Mouse (Mus musculus) neural tube, embryonic 12.5 days (tissue): ENCODE measurements around the gene Susd6. TPM values are rescaled to one million over a fixed set of nuclear protein-coding genes. Genes with fewer than 3 reads are reported as not detected.
A peak's percentile ranks its signal among the peaks of the same experiment; 100 is the strongest.

Experiments used
- ATAC-seq: fragments of 200-750 bp; cut with Nextera tagmentation; 2 replicates; pipeline ENCODE4 v1.8.0; 2017; ENCODE audit warnings: low read depth, mild to moderate bottlenecking, moderate TSS enrichment, moderate library complexity; ENCODE audit not compliant: low FRiP score
- H3K27ac ChIP-seq: fragments of 300-500 bp; sonication (generic); 2 replicates; pipeline ENCODE4 v1.5.1; 2016
- H3K27me3 ChIP-seq: fragments of 300-500 bp; sonication (generic); replicated peaks from 2 replicates; pipeline ENCODE4 v1.6.1; 2016; ENCODE audit warnings: mild to moderate bottlenecking
- H3K36me3 ChIP-seq: fragments of 300-500 bp; sonication (generic); 2 replicates; pipeline ENCODE4 v1.6.1; 2016; ENCODE audit warnings: mild to moderate bottlenecking
- H3K4me1 ChIP-seq: fragments of 300-500 bp; sonication (generic); 2 replicates; pipeline ENCODE4 v1.6.1; 2016
- H3K4me2 ChIP-seq: fragments of 300-500 bp; sonication (generic); replicated peaks from 2 replicates; pipeline ENCODE4 v1.6.1; 2016; ENCODE audit warnings: mild to moderate bottlenecking
- H3K4me3 ChIP-seq: fragments of 300-500 bp; sonication (generic); 2 replicates; pipeline ENCODE4 v1.5.1; 2016
- H3K9ac ChIP-seq: fragments of 300-500 bp; sonication (generic); 2 replicates; pipeline ENCODE4 v1.6.1; 2016; ENCODE audit warnings: mild to moderate bottlenecking
- H3K9me3 ChIP-seq: fragments of 300-500 bp; sonication (generic); 2 replicates; pipeline ENCODE4 v1.6.1; 2016; ENCODE audit warnings: mild to moderate bottlenecking
- WGBS: fragments of 180-500 bp; shearing (Covaris S2); methylation state at CpG from one replicate; pipeline ENCODE4 v1.1.7; 2016; 5-methylcytosine and 5-hydroxymethylcytosine counted together
- polyA plus RNA-seq: library from polyadenylated mRNA; unstranded; fragments of >200 nt; fragmentation: Nextera tagmentation; extraction: Ambion mirVana; gene quantifications from 2 replicates; pipeline ENCODE4 v1.2.1, GENCODE M21; 2016

Gene Susd6
- polyA plus RNA-seq, 1 experiment from 2014 or later = 19.5 TPM

DNA sequence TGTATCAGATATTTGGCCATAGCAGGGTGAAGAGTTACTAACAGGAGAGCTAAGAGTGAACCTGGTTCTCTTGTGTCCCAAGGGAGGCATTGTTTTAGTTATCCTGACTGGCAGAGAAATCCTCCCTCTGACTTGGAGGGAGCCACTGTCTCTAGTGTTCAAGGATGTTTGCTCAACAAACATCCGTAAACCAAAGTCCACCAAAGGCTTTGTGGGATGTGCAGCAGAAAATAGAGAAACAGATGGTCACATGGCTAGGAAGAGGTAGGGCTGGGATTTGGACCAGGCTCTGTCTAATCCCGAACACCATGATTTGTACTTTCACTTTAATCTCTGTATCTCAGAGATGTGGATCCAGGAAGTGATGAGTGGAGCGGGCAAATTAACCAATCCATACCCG lies 26.2 kb upstream of the Susd6 start:
- Histone ChIP-seq H3K4me1 (peaks cover 6% of the 10 kb centered on the region), H3K9ac (no peak overlapping the region), H3K36me3 (no peaks in the 10 kb centered on the region), H3K4me2 (no peak overlapping the region), H3K9me3 (no peaks in the 10 kb centered on the region), H3K27ac (no peak overlapping the region), H3K4me3 (no peak overlapping the region), H3K27me3 (peaks cover 2% of the 10 kb centered on the region)
- ATAC-seq = no peak
- 76% methylated on average over 4 of the region's 4 CpGs for WGBS

DNA sequence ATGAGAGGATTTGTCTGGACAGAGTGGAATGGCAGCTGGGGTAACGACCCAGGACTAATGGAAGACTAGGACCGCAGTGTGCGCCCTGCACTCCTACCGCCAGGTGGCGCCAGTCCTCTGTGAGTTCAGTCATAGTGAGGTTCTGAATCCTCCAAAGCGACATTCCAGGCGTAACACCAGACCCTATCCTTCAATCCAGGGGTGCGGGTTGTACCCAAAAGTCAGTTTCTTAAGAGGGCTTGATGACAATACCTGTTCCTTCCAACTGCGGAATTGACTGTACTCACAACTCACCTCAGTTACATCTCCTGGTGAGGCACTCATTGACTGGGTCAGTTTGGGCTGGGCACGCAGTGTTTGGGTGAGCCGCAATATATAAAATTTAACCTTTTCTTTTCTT lies 20.6 kb upstream of the Susd6 start:
- Histone ChIP-seq H3K27ac (no peak overlapping the region), H3K9me3 (no peaks in the 10 kb centered on the region), H3K4me2 (no peak overlapping the region), H3K4me3 (no peak overlapping the region), H3K9ac (no peak overlapping the region), H3K27me3 (no peaks in the 10 kb centered on the region), H3K36me3 (no peaks in the 10 kb centered on the region), H3K4me1 (no peaks in the 10 kb centered on the region)
- WGBS = 20% methylated on average over 11 of the region's 11 CpGs
- peak; percentile 77; the same call in 1 of the 2 replicates for ATAC-seq

DNA sequence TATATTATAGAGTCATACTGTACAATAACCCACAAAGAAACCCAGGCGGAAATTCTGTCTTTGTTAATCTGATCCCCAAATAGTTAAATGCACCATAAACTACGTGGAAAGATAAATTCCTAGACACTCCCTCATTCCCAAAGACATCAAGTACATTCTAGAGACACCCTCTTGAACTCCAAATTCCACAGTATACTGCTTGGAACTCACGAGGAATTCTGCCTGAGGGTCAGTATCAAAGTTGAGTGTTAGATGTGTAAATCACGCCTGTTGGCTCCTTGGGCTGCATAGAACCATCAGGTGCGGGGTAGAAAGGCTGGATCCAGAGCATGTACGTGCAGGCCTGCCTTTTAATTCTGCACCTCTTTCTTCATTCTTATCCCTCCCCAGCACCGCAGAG lies 15.5 kb upstream of the Susd6 start:
- no peaks in the 10 kb centered on the region for H3K4me1 ChIP-seq
- no peak overlapping the region for H3K27ac ChIP-seq
- no peak overlapping the region for H3K4me3 ChIP-seq
- H3K36me3 ChIP-seq = no peaks in the 10 kb centered on the region
- no peak for ATAC-seq
- H3K9me3 ChIP-seq = no peaks in the 10 kb centered on the region
- no peak overlapping the region for H3K4me2 ChIP-seq
- WGBS = 78% methylated on average over 7 of the region's 7 CpGs
- no peak overlapping the region for H3K9ac ChIP-seq
- no peaks in the 10 kb centered on the region for H3K27me3 ChIP-seq

DNA sequence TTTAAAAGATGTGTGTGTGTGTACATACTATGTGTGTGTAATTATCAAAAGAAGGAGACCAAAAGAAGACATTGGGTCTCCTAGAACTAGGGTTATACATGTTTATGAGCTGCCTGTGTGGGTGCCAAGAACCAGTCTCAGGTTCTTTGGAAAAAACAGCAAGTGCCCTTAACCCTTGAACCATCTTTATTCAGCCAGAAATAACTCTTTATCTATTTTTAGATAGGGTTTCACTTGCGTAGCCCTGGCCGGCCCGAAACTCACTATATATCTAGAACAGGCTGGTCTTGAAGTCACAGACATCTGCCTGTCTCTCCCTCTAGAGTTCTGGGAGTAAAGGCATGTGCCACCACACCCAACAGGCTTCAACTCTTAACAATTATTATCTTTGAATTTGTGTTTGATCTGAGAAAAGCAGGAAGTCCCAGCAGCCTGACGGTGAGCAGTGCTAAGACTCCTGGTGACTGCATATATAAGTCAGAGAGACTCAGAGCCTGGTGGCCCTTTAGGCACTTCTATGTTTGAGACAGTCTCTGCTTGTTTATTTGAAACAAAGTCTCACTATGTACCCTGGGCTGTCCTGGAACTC lies 14.2 kb upstream of the Susd6 start:
- WGBS = 90% methylated on average over 4 of the region's 4 CpGs
- Histone ChIP-seq H3K9ac (no peak overlapping the region), H3K4me3 (no peak overlapping the region), H3K27me3 (no peaks in the 10 kb centered on the region), H3K4me2 (no peak overlapping the region), H3K36me3 (no peaks in the 10 kb centered on the region), H3K27ac (no peak overlapping the region), H3K4me1 (no peaks in the 10 kb centered on the region), H3K9me3 (no peaks in the 10 kb centered on the region)
- ATAC-seq = no peak

DNA sequence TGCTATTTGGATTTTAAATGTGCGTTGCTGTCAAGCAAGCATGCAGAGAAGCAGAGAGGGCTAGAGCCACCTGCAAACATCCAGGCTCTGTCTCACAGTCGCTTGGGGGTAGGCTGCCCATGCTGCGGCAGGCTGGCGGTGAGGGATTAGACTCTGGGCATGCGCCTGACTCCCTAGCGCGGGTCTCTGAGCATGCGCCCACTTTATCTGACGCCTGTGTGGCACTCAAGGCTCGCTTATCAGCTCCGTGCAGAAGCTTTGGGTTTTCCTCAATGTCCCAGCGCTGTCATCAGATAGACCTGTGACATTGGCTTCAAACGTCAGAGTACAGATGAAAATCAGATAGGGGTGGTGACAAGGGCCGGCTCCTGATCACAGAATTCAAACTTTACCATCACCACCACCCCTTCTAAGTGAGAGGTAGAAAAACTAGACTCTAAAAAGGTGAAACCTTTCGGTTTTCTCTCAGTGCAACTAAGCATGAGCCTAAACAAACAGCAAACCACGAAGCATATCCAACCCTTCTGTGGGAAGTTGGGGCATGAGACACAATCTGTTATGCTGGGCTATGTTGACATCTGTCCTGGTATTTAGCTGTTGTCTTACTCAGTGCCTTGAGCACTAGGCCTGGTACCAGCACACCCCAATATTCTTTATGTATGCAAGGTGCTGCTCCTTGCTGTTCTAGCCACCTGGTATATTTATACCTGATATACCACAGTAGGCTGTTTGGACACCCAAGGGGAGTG lies 11.9 kb upstream of the Susd6 start:
- no peaks in the 10 kb centered on the region for H3K4me1 ChIP-seq
- no peaks in the 10 kb centered on the region for H3K36me3 ChIP-seq
- H3K9ac ChIP-seq = no peak overlapping the region
- H3K4me3 ChIP-seq = no peak overlapping the region
- ATAC-seq = no peak
- no peaks in the 10 kb centered on the region for H3K9me3 ChIP-seq
- no peak overlapping the region for H3K27ac ChIP-seq
- WGBS = 82% methylated on average over 16 of the region's 16 CpGs
- no peak overlapping the region for H3K4me2 ChIP-seq
- no peaks in the 10 kb centered on the region for H3K27me3 ChIP-seq

DNA sequence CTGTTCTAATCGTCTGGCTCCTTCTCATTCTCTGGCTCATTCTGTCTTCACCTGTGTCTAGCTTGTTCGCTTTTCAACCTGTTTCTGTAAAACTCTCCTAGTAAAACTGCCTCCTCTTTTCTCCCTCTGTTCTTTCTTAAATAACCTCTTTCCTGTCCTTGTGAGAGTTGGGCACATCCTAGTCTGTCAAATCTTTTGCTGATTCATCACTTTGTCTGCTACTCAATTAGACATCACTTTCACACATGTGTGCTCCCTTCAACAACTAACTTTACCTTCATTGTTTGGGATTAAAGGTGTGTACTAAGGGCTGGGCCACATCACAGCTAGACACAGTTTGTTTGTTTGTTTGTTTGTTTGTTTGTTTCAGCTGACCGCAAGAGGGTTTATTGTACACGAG lies 10.6 kb upstream of the Susd6 start:
- Histone ChIP-seq H3K4me1 (no peaks in the 10 kb centered on the region), H3K9me3 (no peaks in the 10 kb centered on the region), H3K9ac (no peak overlapping the region), H3K4me2 (no peak overlapping the region), H3K4me3 (no peak overlapping the region), H3K36me3 (no peaks in the 10 kb centered on the region), H3K27ac (no peak overlapping the region), H3K27me3 (no peaks in the 10 kb centered on the region)
- 91% methylated on average over 4 of the region's 4 CpGs for WGBS
- no peak for ATAC-seq

DNA sequence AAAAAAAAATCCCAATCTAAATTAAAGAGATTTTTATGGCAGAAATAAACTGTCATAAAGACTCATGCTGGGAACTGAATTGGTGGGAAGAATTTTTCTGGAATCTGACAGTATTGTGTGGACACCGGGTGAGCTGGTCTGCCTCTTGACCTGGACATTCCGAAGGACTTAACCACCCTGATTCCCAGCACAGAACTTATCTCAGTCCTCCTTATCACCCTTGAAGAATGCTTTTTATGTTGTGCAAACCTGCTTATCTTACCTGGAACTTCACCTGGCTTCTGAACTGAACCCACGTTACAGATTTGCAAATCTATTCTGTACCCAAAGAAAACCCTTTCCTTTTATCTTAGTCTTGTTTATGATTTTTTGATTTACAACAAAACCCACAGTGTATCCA lies 8.1 kb upstream of the Susd6 start:
- H3K27ac ChIP-seq = no peak overlapping the region
- 83% methylated on average over 3 of the region's 3 CpGs for WGBS
- no peaks in the 10 kb centered on the region for H3K27me3 ChIP-seq
- H3K9ac ChIP-seq = no peak overlapping the region
- H3K4me3 ChIP-seq = no peak overlapping the region
- no peak overlapping the region for H3K4me2 ChIP-seq
- no peak for ATAC-seq
- H3K9me3 ChIP-seq = no peaks in the 10 kb centered on the region
- no peaks in the 10 kb centered on the region for H3K36me3 ChIP-seq
- H3K4me1 ChIP-seq = no peaks in the 10 kb centered on the region

DNA sequence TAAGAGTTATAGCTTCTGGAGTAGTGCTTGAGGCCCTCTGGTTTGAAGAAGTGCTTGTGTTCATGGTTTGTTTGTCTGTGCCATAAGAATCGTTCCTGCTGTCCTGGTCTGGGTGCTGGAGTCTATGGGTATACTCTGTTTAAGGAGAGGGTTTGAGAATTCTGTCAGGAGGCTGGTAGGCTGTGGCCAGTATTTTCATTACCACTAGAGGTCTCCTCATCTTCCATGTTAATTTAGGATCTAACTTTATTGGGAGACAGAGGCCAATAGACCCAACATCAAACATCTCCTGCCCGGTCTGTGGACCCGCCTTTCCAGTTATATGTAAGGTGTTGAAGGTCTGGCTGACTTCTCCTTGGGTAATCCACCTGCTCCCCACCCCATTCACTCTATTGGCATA lies 7.4 kb upstream of the Susd6 start:
- Histone ChIP-seq H3K9ac (no peak overlapping the region), H3K4me2 (no peak overlapping the region), H3K4me3 (no peak overlapping the region), H3K36me3 (no peaks in the 10 kb centered on the region), H3K27me3 (no peaks in the 10 kb centered on the region), H3K4me1 (no peaks in the 10 kb centered on the region), H3K9me3 (no peaks in the 10 kb centered on the region), H3K27ac (no peak overlapping the region)
- ATAC-seq = no peak
- WGBS = 54% methylated on average over 3 of the region's 3 CpGs

DNA sequence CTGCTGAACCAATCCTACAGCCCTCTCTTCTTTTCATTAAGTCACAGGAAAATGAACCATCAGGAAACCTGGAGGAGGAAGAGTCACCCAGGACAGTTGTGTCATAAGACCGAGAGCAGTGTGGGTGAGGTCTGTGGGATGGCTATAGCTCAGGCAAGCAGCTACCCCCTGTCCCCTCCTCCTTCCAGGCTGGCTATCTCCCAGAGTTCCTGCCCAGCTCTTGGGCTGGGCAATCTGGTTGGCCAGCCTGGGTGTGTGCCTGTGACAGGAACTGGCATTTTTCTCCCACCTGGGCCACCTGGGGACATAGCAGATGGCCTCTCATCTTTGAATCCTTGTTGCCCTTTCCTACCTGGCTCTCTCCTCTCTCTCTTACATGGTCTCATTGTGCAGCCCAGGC lies 6.4 kb upstream of the Susd6 start:
- no peaks in the 10 kb centered on the region for H3K27me3 ChIP-seq
- H3K4me3 ChIP-seq = no peak overlapping the region
- H3K27ac ChIP-seq = no peak overlapping the region
- H3K4me1 ChIP-seq = no peaks in the 10 kb centered on the region
- H3K9me3 ChIP-seq = no peaks in the 10 kb centered on the region
- H3K36me3 ChIP-seq = no peaks in the 10 kb centered on the region
- WGBS = 84% methylated on average over 1 of the region's 1 CpGs
- ATAC-seq = no peak
- H3K9ac ChIP-seq = no peak overlapping the region
- H3K4me2 ChIP-seq = no peak overlapping the region

DNA sequence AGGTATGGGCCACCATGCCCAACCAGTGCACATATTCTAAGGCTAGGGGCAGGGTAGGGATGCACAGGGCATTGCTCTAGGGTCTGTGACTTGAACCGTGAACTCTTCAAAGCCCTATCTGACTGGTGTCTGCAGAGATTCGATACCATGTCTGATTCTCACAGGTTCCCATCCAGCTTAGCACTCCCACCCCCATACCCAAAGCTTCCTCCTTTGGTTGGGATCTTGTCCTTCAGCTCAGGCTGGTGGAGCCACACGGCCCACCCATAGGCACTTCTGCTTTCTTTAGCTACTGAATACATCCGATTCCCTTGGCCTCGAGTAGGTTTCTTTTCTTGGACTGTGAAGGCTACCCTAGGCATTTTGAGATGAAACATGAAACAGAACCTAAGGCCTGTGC lies 5.3 kb upstream of the Susd6 start:
- H3K4me3 ChIP-seq = no peak overlapping the region
- H3K36me3 ChIP-seq = no peaks in the 10 kb centered on the region
- H3K27ac ChIP-seq = no peak overlapping the region
- WGBS = 89% methylated on average over 5 of the region's 5 CpGs
- H3K9ac ChIP-seq = no peak overlapping the region
- ATAC-seq = no peak
- no peaks in the 10 kb centered on the region for H3K4me1 ChIP-seq
- no peaks in the 10 kb centered on the region for H3K27me3 ChIP-seq
- H3K4me2 ChIP-seq = no peak overlapping the region
- no peaks in the 10 kb centered on the region for H3K9me3 ChIP-seq

DNA sequence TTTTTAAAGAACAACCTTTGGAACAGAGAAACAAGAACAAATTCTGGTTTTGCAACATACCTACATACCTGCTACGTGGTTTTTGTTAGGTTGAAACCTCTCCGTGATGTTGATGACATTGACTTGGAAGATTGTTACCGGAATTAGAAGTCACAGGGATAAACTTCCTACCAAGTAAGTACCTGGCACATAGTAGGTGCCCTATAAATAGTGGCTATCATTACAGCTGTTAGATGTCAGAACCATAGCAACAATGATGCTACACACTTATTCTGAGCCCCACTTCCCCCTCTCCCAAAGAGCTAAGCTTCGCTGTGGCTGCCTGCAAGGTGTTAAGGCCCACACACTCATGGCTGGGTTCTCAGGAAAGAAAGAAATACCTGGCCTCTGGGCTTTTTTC lies 4.7 kb upstream of the Susd6 start:
- Histone ChIP-seq H3K36me3 (no peaks in the 10 kb centered on the region), H3K9ac (no peak overlapping the region), H3K4me3 (no peak overlapping the region), H3K27me3 (no peaks in the 10 kb centered on the region), H3K4me1 (no peaks in the 10 kb centered on the region), H3K4me2 (no peak overlapping the region), H3K27ac (no peak overlapping the region), H3K9me3 (no peaks in the 10 kb centered on the region)
- WGBS = 87% methylated on average over 4 of the region's 4 CpGs
- no peak for ATAC-seq

DNA sequence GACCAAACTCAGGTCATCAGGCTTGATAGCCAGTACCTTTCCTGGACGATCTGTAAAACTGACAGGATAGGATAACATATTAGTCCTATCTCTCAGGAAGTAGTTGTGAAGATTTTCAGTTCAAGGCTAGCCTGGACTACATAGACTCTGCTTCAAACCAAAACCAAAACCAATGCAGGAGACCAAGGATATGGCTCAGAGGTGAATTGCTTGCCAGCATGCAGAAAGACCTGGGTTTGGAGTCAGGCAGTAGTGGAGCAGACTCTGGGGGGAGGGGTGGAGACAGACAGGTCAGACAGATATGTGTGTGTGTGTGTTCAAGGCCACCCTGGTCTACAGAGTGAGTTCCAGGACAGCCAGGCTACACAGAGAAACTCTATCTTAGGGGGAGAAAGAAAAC lies 3.7 kb upstream of the Susd6 start:
- Histone ChIP-seq H3K9ac (no peak overlapping the region), H3K4me3 (no peak overlapping the region), H3K27ac (no peak overlapping the region), H3K27me3 (no peaks in the 10 kb centered on the region), H3K36me3 (no peaks in the 10 kb centered on the region), H3K4me1 (peaks cover 4% of the 10 kb centered on the region; the same call in 1 of the 2 replicates), H3K4me2 (no peak overlapping the region), H3K9me3 (no peaks in the 10 kb centered on the region)
- 86% methylated on average over 1 of the region's 1 CpGs for WGBS
- no peak for ATAC-seq

DNA sequence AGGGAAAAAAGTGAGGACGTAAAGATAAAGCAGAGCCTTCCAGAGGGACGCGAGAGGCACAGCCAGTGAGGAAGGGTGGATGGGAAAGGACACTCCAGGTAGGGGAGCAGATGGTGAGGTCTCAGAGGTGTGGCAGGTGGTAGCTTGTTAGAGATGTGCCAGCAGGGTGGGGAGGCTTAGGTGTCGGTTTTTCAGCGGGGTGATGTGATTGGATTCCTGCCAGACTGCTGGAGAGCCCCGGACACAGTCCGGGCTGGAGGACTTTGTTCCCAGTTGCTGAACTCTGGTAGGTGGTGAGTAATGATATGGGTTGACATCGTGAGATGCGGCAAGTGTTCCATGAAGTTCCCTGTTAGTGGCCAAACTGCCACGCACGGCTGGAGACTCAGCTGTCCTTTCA lies 2.7 kb upstream of the Susd6 start:
- no peak for ATAC-seq
- peaks cover 13% of the 10 kb centered on the region for H3K4me1 ChIP-seq
- H3K27ac ChIP-seq = no peak overlapping the region
- no peak overlapping the region for H3K4me3 ChIP-seq
- H3K27me3 ChIP-seq = no peaks in the 10 kb centered on the region
- no peak overlapping the region for H3K9ac ChIP-seq
- H3K36me3 ChIP-seq = no peaks in the 10 kb centered on the region
- no peaks in the 10 kb centered on the region for H3K9me3 ChIP-seq
- no peak overlapping the region for H3K4me2 ChIP-seq
- WGBS = 54% methylated on average over 11 of the region's 11 CpGs
